Mouse (Mus musculus): ENCODE measurements around the gene Dhrs4.

Dhrs4 gene

DNA sequence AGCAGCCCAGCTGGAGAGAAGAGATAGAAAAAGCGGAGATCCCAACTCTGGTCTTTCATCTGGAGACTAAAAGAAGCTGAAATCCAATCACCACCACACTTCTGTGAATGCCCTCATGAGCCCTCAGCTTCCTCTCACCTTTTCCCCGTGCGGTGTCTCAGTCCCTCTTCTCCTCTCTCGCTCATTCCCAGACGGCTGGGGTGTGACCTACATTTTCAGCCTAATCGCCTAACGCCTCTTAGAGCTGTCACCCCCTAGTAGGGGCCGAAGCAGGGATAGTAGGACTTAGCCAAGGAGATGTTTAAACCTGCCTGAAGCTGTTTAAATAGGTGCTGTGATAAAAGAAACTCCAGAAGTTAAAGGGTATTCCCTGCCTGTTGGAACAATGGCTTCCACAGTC, 46.2 kb downstream of the Dhrs4 start, which contains the start of gene Nrl:
Gene Nrl (minus strand): TSS at position 197 of the 400 bp plus-strand sequence.
- in situ Hi-C loops (cut with MboI; ENCODE audit: low sequenced_read_pairs), result no loop called here

DNA sequence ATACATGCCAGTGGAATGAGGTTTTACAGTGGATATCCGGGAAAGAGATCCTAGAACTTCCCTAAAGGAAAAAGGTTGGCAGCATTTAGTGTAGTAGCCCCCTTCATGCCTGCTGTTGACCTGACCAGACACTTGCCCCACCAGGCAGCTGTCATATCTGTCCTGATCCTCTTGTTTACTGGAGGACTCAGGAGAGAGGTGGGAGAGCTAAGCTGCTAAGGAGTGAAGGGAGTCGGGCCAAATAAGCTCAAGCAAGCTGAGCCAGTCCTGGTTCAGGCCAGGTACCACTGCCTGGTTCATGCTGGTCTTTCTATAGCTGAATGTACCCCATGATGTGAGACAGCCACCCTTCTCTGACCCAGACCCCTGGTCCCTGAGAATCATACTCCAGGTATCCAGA, 48.1 kb downstream of the Dhrs4 start:
- in situ Hi-C loops (cut with MboI; ENCODE audit: low sequenced_read_pairs), result no loop called here

DNA sequence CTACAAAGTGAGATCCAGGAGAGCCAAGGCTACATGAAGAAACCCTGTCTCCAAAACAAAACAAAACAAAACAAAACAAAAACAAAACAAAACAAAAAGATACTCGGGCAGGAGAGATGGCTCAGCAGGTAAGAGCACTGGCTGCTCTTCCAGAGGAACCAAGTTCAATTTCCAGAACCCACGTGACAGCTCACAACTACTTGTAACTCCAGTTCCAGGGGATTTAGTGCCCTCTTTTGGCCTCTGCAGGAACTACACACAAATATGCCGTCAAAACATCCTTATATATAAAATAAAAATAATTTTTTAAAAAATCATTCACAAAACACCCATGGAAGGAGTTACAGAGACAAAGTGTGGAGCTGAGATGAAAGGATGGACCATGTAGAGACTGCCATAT, 49.4 kb downstream of the Dhrs4 start:
- in situ Hi-C loops (cut with MboI; ENCODE audit: low sequenced_read_pairs), result no loop called here

DNA sequence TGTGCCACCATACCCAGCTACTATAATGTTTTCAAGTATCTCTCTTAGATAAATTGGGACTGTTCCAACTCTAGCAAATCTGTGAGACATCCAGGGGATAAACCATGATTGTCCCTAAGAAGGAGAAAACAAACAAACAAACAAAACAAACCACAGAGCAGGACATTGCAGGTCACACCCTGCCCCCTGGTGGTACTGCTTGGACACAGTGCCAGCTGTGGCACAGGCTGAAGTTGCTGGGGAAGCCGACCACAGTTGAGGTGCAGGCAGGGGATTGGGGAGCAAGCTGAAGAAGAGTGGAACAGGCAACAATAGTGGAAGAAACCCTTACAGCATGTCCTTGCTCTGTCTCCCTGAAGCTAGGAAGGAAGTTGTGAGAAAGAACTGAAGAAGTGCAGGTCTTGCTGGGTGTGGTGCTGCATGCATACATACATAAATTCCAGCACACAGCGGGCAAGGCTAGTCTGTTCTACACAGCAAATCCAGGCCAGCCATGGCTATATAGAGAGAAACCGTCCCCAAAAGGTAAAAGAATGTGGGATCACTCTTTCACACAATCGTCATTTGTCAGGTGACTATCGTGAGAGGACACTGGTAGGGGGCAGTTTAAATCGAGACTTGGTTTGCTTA, 57.7 kb downstream of the Dhrs4 start:
- in situ Hi-C loops (cut with MboI; ENCODE audit: low sequenced_read_pairs), result loop anchor here (5.0 kb wide), 1 partner anchor 34 kb away; no protein-coding TSS in a partner anchor

Measured in CH12F3 (cell line).